Mouse (Mus musculus) stomach, postnatal 0 days (tissue): ENCODE data around the gene Mtmr6. TPM values are rescaled to one million over a fixed set of nuclear protein-coding genes. Genes with fewer than 3 reads are reported as not detected.
"Not testable (repeated sequence)": the region's sequence is repeated elsewhere in the genome, so short reads cannot be mapped to it uniquely, and the experiment has no call there.

ENCODE experiments used
- ATAC-seq: fragments of 200-750 bp; cut with Nextera tagmentation; 2 replicates; pipeline ENCODE4 v1.8.0; 2017; ENCODE audit not compliant: low FRiP score, low TSS enrichment
- DNase-seq: peaks from one replicate; pipeline ENCODE4 v3.0.0-alpha.2; 2016; ENCODE audit warnings: low spot score
- H3K27ac ChIP-seq: fragments of 300-500 bp; sonication (generic); replicated peaks from 2 replicates; pipeline ENCODE4 v1.5.1; 2014; ENCODE audit warnings: mild to moderate bottlenecking, control low read depth
- H3K27me3 ChIP-seq: fragments of 300-500 bp; sonication (generic); 2 replicates; pipeline ENCODE4 v1.6.1; 2014; ENCODE audit warnings: low read length; ENCODE audit not compliant: control insufficient read depth, insufficient read depth
- H3K36me3 ChIP-seq: fragments of 300-500 bp; sonication (generic); 2 replicates; pipeline ENCODE4 v1.6.1; 2014; ENCODE audit warnings: low read length, mixed read lengths; ENCODE audit not compliant: control insufficient read depth, insufficient read depth
- H3K4me1 ChIP-seq: fragments of 300-500 bp; sonication (generic); replicated peaks from 2 replicates; pipeline ENCODE4 v1.6.1; 2014; ENCODE audit warnings: antibody characterized with exemption; ENCODE audit not compliant: control insufficient read depth, insufficient read depth
- H3K4me2 ChIP-seq: fragments of 300-500 bp; sonication (generic); replicated peaks from 2 replicates; pipeline ENCODE4 v1.6.1; 2014; ENCODE audit warnings: low read depth, mild to moderate bottlenecking, control low read depth, moderate library complexity
- H3K4me3 ChIP-seq: fragments of 300-500 bp; sonication (generic); 2 replicates; pipeline ENCODE4 v1.5.1; 2014; ENCODE audit warnings: low read depth, low read length, control low read depth
- H3K9ac ChIP-seq: fragments of 300-500 bp; sonication (generic); 2 replicates; pipeline ENCODE4 v1.6.1; 2014; ENCODE audit warnings: mild to moderate bottlenecking, low read length, control low read depth, mixed read lengths
- H3K9me3 ChIP-seq: fragments of 300-500 bp; sonication (generic); 2 replicates; pipeline ENCODE4 v1.6.1; 2016; ENCODE audit warnings: low read length; ENCODE audit not compliant: control insufficient read depth
- CTCF ChIP-seq: IDR thresholded peaks from 2 replicates; pipeline ENCODE4 v1.5.1; 2016; ENCODE audit warnings: antibody characterized with exemption, low read depth, mild to moderate bottlenecking, moderate library complexity
- EP300 ChIP-seq: optimal IDR thresholded peaks from 2 replicates; pipeline ENCODE3; 2016; ENCODE audit warnings: antibody characterized with exemption
- WGBS: fragments of 180-500 bp; shearing (Covaris S2); extraction: QIAGEN DNeasy Blood & Tissue Kit; methylation state at CpG from one replicate; pipeline ENCODE4 v1.1.7; 2014; 5-methylcytosine and 5-hydroxymethylcytosine counted together
- microRNA counts: library from miRNA; unstranded; fragments of <30 nt; microRNA quantifications from one replicate; lab custom pipeline; 2015
- microRNA-seq: library from miRNA; unstranded; fragments of <30 nt; microRNA quantifications from one replicate; pipeline ENCODE4, GENCODE M21; 2016
- polyA plus RNA-seq: library from polyadenylated mRNA; unstranded; fragments of >200 nt; fragmentation: Nextera tagmentation; extraction: Ambion mirVana; gene quantifications from 2 replicates; pipeline ENCODE4 v1.2.1, GENCODE M21; 2015

The Mtmr6 gene
- polyA plus RNA-seq, 1 experiment from 2014 or later = 31.4 TPM

- H3K9me3 ChIP-seq = no peaks in the 10 kb centered on the region
- H3K4me1 ChIP-seq = no peaks in the 10 kb centered on the region
- no peak overlapping the region for H3K4me2 ChIP-seq
- ATAC-seq (no peak), DNase-seq (no peak)
- H3K36me3 ChIP-seq = no peaks in the 10 kb centered on the region
- H3K4me3 ChIP-seq = no peak overlapping the region
- no peaks in the 10 kb centered on the region for H3K27me3 ChIP-seq
- H3K27ac ChIP-seq = no peak overlapping the region
- WGBS = 78% methylated on average over 3 of the region's 3 CpGs
- H3K9ac ChIP-seq = no peak overlapping the region
- TF ChIP-seq CTCF (0 out of 2 replicates have a peak, but pooled peaks have one; percentile 10), EP300 (no peak)
Observed at GRCm38 (mm10) chr14:60320813-60321212, 55.8 kb downstream of the Mtmr6 start.

- H3K27me3 ChIP-seq, ATAC-seq, DNase-seq, H3K4me3 ChIP-seq, H3K4me1 ChIP-seq, H3K36me3 ChIP-seq, H3K9ac ChIP-seq, H3K27ac ChIP-seq, H3K4me2 ChIP-seq, H3K9me3 ChIP-seq: not testable (repeated sequence)
- 67% methylated on average over 5 of the region's 5 CpGs for WGBS
Observed at GRCm38 (mm10) chr14:60340001-60340400, 75.0 kb downstream of the Mtmr6 start.

- Histone ChIP-seq H3K36me3 (no peaks in the 10 kb centered on the region), H3K4me3 (no peak overlapping the region), H3K9ac (no peak overlapping the region), H3K9me3 (no peaks in the 10 kb centered on the region), H3K4me2 (no peak overlapping the region), H3K4me1 (no peaks in the 10 kb centered on the region), H3K27me3 (no peaks in the 10 kb centered on the region), H3K27ac (no peak overlapping the region)
- WGBS = 63% methylated on average over 4 of the region's 4 CpGs
- no peak for DNase-seq
- ATAC-seq = no peak
- no peak for TF ChIP-seq CTCF
- TF ChIP-seq EP300 = no peak
Observed at GRCm38 (mm10) chr14:60340570-60340969, 75.5 kb downstream of the Mtmr6 start.

- H3K9ac ChIP-seq = no peak overlapping the region
- no peak overlapping the region for H3K4me2 ChIP-seq
- H3K27ac ChIP-seq = no peak overlapping the region
- no peaks in the 10 kb centered on the region for H3K27me3 ChIP-seq
- ATAC-seq = no peak
- no peak overlapping the region for H3K4me3 ChIP-seq
- no peaks in the 10 kb centered on the region for H3K4me1 ChIP-seq
- no peaks in the 10 kb centered on the region for H3K9me3 ChIP-seq
- H3K36me3 ChIP-seq = no peaks in the 10 kb centered on the region
- TF ChIP-seq CTCF (no peak), EP300 (no peak)
- WGBS = 90% methylated on average over 6 of the region's 6 CpGs
- no peak for DNase-seq
Observed at GRCm38 (mm10) chr14:60345326-60345876, 80.4 kb downstream of the Mtmr6 start.

MicroRNAs within 50 kb of the gene (microRNA counts, 519-probe panel; counts per million panel counts)
- not detected for microRNA mmu-miR-719 (lab: Ali Mortazavi, UCI)

Small RNA genes within 50 kb of the gene (microRNA-seq; reads per million reads assigned to microRNA genes)
- not detected for gene Mir719

Other genes starting within 250 kb of the Mtmr6 start
- 6.3 and 7.0 TPM in 2 replicates for gene Atp8a2, start 68.0 kb upstream of the Mtmr6 start, polyA plus RNA-seq
- 0.06 and 0.13 TPM in 2 replicates for gene Nupl1, start 13.8 kb upstream of the Mtmr6 start, polyA plus RNA-seq
- gene Gm49336, start 13.7 kb upstream of the Mtmr6 start, polyA plus RNA-seq = 25.8 and 25.9 TPM in 2 replicates
- 1.2 and 1.5 TPM in 2 replicates for gene Amer2, start 108.0 kb downstream of the Mtmr6 start, polyA plus RNA-seq